Mouse (Mus musculus): ENCODE data around the gene Cfap52.

Gene Cfap52

GRCm38 (mm10) chr11:67964110-67964509 lies 1.3 kb downstream of the Cfap52 start:
- TF ChIP-seq GATA4 (IDR thresholded peaks at IDR 0.05; ENCODE audit: insufficient replicate concordance, low read length): no peak

DNA sequence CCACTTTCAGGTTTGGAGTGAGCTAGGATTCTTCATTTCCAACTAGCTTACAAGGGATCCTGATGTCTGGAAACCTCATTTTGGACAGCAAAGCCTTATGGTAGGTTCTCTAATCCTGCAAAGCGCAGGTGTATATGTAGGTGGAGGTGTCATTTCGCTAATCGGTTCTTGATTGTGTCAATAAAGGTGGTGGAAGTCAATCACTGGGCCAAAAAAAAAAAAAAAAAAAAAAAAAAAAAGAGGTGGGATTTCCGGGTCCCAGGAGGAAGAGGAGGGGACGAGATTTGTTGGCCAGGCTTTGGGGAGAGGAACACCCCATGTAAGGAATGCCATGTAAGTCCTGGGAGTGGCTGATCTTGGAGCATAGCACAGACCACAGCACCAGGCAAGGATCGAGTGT lies 11.0 kb downstream of the Cfap52 start:
- TF ChIP-seq GATA4 (IDR thresholded peaks at IDR 0.05; ENCODE audit: insufficient replicate concordance, low read length): no peak

GRCm38 (mm10) chr11:67953604-67954003 lies 11.8 kb downstream of the Cfap52 start:
- TF ChIP-seq GATA4 (IDR thresholded peaks at IDR 0.05; ENCODE audit: insufficient replicate concordance, low read length): no peak

GRCm38 (mm10) chr11:67949475-67949874 lies 16.0 kb downstream of the Cfap52 start:
- TF ChIP-seq GATA4 (IDR thresholded peaks at IDR 0.05; ENCODE audit: insufficient replicate concordance, low read length): no peak

DNA sequence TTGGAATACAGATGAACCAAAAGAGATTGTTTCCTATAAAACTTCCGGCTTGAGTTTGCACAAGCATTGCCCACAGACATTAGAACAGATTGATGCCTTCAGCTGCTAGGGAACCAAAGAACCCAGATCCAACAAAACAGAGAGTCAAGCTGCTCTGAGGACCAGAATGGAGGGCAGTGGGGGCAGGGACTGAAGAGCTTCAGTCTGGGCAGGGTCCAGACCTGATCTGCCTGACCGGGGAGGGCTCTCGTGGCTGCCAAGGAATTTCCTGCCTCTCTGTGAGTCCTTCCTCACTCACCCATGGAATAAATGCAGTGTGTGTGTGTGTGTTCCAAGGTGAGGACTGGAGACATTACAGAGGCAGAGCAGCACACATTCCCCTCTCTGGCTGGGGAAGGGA lies 17.2 kb downstream of the Cfap52 start:
- no peak for TF ChIP-seq GATA4 (IDR thresholded peaks at IDR 0.05; ENCODE audit: insufficient replicate concordance, low read length)

DNA sequence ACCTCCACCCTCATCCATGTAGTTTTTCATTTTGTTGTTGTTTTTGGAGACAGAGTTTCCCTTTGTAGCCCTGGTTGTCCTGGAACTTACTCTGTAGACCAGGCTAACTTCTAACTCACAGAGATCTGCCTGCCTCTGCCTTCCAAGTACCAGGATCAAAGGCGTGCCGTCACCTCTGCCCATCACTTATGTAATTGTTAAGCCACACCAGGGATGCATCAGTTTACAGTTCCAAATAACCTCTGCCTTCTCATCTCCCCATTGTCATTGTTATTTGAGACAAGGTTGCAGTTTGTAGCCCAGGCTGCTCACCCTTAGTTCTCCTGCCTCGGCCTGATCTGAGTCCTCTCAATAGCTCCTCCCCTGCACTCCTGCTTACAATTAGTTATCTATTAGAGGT lies 33.3 kb downstream of the Cfap52 start:
- no peak for TF ChIP-seq GATA4 (IDR thresholded peaks at IDR 0.05; ENCODE audit: insufficient replicate concordance, low read length)

- no peak for TF ChIP-seq GATA4 (IDR thresholded peaks at IDR 0.05; ENCODE audit: insufficient replicate concordance, low read length)
These were observed 38.9 kb downstream of the Cfap52 start for GRCm38 (mm10) chr11:67926348-67927055.

- TF ChIP-seq GATA4 (IDR thresholded peaks at IDR 0.05; ENCODE audit: insufficient replicate concordance, low read length): no peak
These were observed 40.5 kb downstream of the Cfap52 start for GRCm38 (mm10) chr11:67925000-67925399.

GRCm38 (mm10) chr11:67923720-67924119 lies 41.7 kb downstream of the Cfap52 start:
- no peak for TF ChIP-seq GATA4 (IDR thresholded peaks at IDR 0.05; ENCODE audit: insufficient replicate concordance, low read length)

DNA sequence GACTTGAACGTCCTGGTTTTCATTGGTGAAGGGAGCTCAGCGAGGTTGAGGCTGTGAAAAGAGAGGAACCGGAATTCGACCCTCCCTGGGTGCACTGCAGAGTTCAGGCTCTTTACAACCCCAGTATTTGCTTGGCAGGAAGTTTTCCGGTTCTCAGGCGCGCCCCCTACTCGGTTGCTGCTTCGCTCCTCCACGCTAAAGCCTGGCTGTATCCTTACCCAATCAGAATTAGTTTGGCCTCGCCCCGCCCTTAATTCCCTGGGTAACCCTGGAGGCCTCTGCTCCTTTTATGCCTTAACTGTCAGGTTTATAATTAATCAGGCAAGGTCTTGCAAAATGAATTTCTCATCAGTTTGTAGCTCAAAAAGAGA lies 42.7 kb downstream of the Cfap52 start:
- no peak for TF ChIP-seq GATA4 (IDR thresholded peaks at IDR 0.05; ENCODE audit: insufficient replicate concordance, low read length)

DNA sequence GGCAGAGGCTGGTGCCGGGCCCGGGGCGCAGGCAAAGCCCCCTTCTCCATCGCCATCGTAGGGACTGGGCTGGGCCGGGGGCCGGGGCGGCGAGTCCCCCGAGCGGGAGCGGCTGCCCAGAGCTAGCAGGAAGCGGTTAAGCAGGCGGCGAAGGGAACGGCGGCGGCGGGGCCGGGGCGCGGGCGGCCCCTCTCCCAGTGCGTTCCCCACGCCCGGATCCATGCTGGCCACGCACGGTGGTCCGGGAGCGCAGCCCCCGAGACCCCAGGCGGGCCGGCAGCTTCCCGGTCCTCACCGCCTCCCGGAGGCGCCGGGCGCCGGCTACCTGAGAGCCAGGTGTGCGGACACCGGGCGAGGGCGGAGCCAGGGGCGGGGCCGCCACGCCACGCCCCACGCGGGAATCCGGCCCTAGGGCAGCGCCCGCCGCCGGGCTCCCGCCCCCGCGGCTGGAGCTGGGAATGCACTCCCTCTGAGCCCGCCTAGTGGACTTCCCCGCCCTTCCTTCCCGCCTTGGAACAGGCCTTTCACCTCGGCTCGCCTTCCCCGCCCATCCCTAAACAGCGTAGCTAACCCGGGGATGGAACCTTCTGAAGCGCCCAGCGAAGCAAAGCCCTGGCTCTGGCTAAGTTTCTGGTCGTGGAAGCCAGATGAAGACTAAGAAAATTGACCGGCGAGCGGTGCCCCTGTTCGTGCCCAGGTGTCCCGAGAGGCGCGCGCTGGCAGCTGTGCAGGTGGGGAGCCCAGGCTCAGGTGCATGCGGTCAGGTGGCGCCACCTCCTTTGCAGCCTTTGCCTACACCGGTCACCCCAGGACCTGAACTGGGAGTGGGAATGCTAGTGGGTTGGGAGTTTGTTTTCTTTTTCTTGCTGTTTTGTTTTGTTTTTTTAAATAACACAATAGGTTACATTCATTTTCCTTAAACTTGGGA lies 43.4 kb downstream of the Cfap52 start, which contains the start of gene Usp43:
Gene Usp43 (minus strand): TSS at position 327 of the 928 bp plus-strand sequence.
- TF ChIP-seq GATA4 (IDR thresholded peaks at IDR 0.05; ENCODE audit: insufficient replicate concordance, low read length): no peak

- no peak for TF ChIP-seq GATA4 (IDR thresholded peaks at IDR 0.05; ENCODE audit: insufficient replicate concordance, low read length)
These were observed 44.2 kb downstream of the Cfap52 start for GRCm38 (mm10) chr11:67921091-67921826.

- TF ChIP-seq GATA4 (IDR thresholded peaks at IDR 0.05; ENCODE audit: insufficient replicate concordance, low read length): no peak
These were observed 45.1 kb downstream of the Cfap52 start for GRCm38 (mm10) chr11:67920226-67920960.

GRCm38 (mm10) chr11:67919593-67919992 lies 45.9 kb downstream of the Cfap52 start:
- no peak for TF ChIP-seq GATA4 (IDR thresholded peaks at IDR 0.05; ENCODE audit: insufficient replicate concordance, low read length)

DNA sequence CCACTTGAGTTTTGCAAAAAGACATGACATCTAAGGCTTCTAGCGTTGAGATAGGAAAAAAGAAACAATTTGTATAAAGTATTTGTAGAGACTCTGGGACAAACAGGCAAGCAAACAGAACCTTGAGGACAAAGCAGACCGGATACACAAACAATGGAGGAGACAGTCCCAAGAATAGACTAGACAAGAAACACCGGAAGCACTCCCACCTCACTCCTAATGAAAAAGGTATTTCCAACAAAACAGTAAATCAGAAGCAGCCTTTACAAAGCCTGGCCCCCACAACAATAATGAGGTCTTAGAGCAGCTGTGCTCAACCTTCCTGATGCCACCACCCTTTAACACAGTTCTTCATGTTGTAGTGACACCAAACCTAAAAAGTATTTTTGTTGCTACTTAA lies 48.3 kb downstream of the Cfap52 start:
- no peak for TF ChIP-seq GATA4 (IDR thresholded peaks at IDR 0.05; ENCODE audit: insufficient replicate concordance, low read length)

Data from liver, adult (tissue).